Mouse (Mus musculus): Measurements from ENCODE around the gene Gm49395. TPM values are rescaled to one million over a fixed set of nuclear protein-coding genes. Genes with fewer than 3 reads are reported as not detected.

The Gm49395 gene
- total RNA-seq, 2 experiments from 2014 or later = 2.3 to 2.5 TPM

Other genes starting within 250 kb of the Gm49395 start
- under 1 TPM; 0.08 to 0.17 TPM for gene Itga2, start 169.8 kb downstream of the Gm49395 start, total RNA-seq (2021)
- gene Pelo, start 11.7 kb downstream of the Gm49395 start, total RNA-seq (2021) = 10 to 100 TPM; 21.1 to 21.9 TPM
- gene Itga1, start within 50 bp of the Gm49395 start, total RNA-seq (2021) = 1 to 10 TPM; 5.1 to 5.6 TPM

Data from layer of hippocampus, postnatal 36 days (tissue).